Mouse (Mus musculus): ENCODE measurements at regions not wholly inside any gene's neighbourhood (a gene's known extent, or its start where the extent isn't known, plus 50 kb on each side); places are given as distances from the start of the nearest gene placed in this dataset.
A peak's percentile ranks its signal among the peaks of the same experiment; 100 is the strongest.
"Not testable (repeated sequence)": the region's sequence is repeated elsewhere in the genome, so short reads cannot be mapped to it uniquely, and the experiment has no call there.

GRCm38 (mm10) chr2:8877855-8878254, 1003.2 kb upstream of the 4930412O13Rik start:
- no peak for ATAC-seq

DNA sequence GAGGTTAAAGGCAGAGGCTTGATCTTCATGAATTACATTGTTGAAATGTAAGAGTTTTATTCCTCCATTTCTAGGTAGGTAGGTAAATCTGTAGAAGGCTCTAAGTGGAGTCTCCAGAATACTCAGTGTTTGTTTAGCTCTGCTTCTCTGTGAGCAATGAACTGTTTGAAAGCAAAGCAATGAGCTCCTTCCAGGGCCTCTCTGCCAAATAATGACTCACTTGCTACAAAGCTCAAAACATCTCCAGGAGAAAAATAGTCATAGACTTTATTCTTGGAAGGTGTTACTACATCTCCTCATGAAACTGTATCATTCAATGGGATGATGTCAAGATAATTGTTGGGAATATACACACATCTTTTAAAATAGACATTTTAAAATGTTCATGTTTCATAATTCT, 968.6 kb upstream of the 4930412O13Rik start:
- ATAC-seq = no peak

DNA sequence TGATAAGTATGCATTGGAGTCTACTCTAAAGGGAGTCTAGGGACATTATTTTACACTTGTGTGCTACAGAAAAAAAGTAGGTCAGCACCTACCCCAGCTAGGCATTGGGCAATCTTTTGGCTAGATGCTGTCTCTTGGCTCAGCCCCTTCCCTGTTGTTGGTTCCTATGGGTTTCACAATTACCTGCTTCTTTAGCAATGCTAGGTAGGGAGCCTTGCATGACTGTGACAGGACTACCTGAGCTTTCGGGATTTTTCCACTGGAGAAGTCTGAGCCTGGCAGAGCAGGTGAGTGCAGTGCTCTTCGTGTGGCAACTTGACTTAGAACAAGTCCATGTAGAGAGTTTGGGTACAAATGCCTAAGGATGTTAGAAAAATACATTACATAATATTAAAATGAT, 956.2 kb upstream of the 4930412O13Rik start:
- no peak for ATAC-seq

GRCm38 (mm10) chr2:8941574-8941973, 939.5 kb upstream of the 4930412O13Rik start:
- ATAC-seq = peak; percentile 65

DNA sequence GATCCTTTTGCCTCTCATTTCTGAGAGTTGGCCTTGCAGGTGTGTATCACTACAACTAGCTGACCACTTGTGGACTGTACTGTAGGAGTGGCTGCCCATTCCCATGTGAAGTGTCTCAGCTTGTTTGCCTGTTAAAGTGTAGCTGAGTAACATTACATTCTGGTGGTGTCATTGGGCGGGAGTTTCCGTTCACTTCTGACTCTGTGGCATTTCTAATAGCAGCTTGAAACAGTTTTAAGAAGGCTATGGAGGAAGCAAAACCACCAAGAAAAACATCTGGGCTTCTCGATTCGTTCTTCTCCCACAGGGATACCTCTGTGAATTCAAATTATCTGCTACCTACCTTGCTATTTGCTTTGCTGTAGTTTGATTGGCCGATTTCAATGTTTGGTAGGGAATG, 922.1 kb upstream of the 4930412O13Rik start:
- ATAC-seq = peak; percentile 69

GRCm38 (mm10) chr2:8964952-8965668, 915.9 kb upstream of the 4930412O13Rik start:
- peak; percentile 95 for ATAC-seq

GRCm38 (mm10) chr2:8975635-8976034, 905.4 kb upstream of the 4930412O13Rik start:
- no peak for ATAC-seq

- ATAC-seq = no peak
Measured at GRCm38 (mm10) chr2:9012326-9012725, 868.7 kb upstream of the 4930412O13Rik start.

DNA sequence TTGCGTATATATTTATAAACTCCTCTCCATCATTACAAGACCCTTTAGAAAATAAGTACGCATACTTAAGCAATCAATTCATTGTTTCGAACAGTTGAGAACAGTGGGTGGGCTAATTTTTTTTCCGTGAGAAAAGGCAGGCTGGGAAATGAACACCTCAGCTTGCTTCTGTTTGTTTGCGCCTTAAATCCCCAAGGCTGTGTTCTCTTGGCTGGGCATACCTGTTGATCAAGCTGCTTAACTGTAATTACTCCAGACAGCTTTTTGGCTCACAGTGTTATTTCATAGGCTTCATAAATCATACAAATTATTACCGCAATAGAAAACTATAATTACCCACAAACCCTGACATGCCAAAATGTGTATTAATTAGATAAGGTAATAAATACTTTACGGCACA, 848.0 kb upstream of the 4930412O13Rik start:
- ATAC-seq = no peak

DNA sequence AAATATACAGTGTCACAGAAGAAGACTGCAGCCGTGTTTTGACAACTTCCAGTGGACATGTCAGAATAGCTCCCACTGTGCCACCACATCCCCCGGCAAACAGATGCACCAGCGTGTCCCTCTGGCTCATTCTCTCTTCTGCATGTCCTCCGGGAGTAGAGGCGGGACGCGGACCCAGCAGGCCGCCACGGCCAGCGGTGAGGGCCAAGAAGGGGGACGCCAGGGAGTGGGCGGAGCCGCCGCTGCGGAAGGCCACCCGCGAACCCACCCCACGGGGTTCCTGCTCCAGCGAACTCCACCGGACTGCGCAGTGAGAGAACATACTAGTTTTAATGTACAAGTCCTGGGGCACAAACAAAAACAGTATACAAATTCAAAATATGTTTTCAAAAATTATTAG, 838.7 kb upstream of the 4930412O13Rik start:
- ATAC-seq = not testable (repeated sequence)

DNA sequence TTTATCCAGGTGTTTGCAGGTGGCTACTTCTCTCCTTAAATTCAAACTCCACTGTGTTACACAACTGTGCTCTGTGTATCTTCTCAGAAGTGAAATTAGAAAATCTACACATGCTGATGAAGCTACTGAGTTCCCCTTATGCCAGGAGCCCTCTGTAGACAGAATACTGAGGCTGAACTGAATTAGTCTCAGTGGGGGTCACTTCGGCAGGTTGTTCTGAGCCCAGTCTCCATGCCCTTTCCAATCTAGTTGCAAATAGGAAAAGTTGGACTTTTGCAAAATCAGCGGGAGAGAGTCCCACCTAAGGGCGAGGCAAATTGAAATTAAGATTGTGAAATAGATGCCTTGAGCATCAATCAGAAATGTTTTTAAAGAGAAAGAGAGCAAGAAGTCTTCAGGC, 833.1 kb upstream of the 4930412O13Rik start:
- no peak for ATAC-seq

DNA sequence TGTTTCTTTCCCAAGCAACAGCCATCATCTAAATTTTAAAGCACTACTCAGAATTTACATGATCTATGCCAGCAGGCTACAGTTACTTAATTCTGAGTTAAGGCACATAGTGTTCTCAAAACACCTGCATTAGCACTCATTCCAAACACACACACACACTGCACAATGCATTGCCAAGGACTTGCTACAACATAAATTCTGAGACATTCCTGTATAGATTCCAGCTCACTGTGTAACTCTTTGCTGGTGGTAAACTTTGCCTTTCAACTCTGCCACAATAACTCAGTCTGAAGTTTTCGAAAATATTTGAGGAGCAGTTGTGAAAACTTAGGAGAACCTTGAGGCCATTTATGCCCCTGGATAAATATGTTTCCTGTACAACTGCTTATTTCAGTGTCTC, 807.2 kb upstream of the 4930412O13Rik start:
- ATAC-seq = no peak

DNA sequence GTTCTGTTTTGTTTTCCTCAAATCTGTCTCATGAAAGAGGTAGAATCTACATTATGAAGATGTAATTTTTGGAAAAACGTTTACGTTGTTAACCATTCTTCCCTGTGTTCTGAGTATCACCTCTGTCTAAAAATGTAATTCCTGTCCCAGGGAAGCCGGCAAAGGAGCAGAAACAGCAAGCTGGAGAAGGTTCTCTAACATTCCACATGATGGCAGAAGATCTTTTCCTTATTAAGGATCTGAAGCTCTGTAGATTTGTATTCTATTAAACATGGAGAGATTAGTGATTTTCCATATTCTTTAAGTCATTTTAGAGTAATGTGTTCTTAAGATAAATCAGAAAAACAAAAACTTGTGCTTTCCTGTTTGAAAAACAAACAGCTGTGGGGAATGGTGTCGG, 802.9 kb upstream of the 4930412O13Rik start:
- no peak for ATAC-seq

GRCm38 (mm10) chr2:9081746-9082145, 799.3 kb upstream of the 4930412O13Rik start:
- no peak for ATAC-seq

GRCm38 (mm10) chr2:9095317-9095716, 785.7 kb upstream of the 4930412O13Rik start:
- ATAC-seq = no peak

- ATAC-seq = peak; percentile 54
Measured at GRCm38 (mm10) chr2:9116697-9117096, 764.4 kb upstream of the 4930412O13Rik start.

DNA sequence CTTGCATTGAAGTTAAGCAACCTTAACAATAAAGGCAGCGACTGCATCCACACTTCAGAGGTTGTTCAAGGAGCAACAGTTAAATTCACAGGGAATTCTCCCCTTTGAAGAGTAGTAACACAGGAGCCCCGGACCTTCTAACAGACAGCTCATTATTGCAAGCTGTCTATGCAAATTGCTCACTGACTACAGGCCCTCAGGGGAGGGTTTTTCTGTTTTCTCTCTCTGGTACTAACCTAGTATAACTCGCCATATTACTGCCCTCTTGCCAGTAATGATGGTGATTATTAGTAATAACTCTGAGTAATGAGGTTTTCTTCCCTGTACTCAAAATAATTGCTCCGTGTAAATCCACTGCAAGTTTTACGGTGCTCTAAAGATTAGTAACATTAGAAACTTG, 763.5 kb upstream of the 4930412O13Rik start:
- ATAC-seq = no peak

DNA sequence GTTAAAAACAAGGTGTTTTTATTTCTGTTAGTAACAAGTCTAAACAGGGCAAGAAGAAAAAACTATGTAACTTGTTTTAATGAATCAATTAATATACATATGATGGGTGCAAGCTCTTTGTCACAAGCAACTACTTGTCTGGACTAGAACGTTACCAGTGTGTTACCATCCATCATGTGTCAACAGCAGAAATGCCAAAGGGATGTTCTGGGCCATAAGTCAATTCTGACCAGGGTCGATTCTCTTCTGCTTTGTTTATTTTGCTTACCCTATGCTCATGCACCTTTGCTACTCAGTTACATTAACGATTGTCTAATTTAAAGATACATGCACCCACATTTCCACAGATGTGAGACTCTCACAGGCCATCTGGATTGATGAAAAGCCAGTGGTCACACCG, 744.1 kb upstream of the 4930412O13Rik start:
- no peak for ATAC-seq

GRCm38 (mm10) chr2:9141411-9141810, 739.6 kb upstream of the 4930412O13Rik start:
- no peak for ATAC-seq

DNA sequence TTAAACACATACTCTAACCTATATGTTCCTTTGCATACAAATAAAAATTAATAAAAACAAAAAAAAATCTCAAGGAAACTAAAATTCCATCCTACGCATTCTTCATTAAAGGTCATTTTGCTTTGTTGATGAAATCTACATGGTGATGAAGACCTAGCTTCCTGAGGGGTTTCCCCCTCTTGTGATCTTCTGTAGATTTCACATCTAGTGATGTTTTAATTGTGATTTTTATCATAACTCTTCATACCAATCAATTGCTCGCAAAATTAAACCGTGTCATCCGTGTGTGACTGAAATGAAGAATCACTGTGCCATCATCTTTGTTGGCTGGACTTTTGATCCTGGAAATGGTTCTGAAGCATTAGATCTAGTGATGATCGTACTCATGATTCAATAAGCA, 725.4 kb upstream of the 4930412O13Rik start:
- peak; percentile 81 for ATAC-seq

- ATAC-seq = no peak
Measured at GRCm38 (mm10) chr2:9160181-9160580, 720.9 kb upstream of the 4930412O13Rik start.

GRCm38 (mm10) chr2:9163819-9164560, 717.1 kb upstream of the 4930412O13Rik start:
- no peak for ATAC-seq

- no peak for ATAC-seq
Measured at GRCm38 (mm10) chr2:9182127-9182526, 698.9 kb upstream of the 4930412O13Rik start.

DNA sequence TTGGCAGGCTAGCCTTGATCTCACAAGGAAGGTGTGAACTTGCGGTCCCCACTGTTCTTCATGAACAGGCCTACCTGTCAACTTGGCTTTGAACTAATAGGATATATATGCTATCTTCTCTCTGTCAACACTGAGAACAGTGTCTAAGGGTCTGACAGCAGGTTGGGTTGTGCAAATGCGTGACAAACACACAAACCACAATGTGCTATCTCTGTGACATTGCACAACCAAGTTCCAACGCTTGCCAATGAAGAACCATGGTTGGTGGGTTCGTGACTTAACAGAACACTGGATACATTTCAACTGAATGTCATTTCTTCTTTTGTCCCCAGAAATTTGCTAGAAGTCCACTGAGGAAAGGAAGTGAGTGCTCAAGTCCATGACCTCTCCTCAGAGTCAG, 696.8 kb upstream of the 4930412O13Rik start:
- ATAC-seq = no peak
